Mouse (Mus musculus): ENCODE measurements around the gene Tsg101.

Gene Tsg101

DNA sequence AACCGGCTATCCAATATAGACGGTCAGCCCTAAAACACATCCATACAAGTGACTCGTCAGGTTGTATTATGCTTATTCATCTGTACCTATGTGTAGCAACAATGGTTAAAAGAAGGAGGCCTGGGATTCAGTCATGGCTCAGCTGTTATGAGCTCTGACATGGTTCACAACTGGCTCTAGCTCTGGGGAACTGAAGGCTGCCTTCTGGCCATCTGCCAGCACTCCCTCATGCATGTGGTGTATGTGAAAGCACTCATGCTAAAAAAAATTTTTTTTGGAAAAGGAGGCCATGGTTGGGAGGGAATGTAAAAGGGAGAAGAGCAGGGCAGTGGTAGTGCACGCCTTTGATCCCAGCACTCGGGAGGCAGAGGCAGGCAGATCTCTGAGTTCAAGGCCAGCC, 39.9 kb downstream of the Tsg101 start:
- DNase-seq (ENCODE audit: extremely low read depth, insufficient read length, low spot score): no peak

DNA sequence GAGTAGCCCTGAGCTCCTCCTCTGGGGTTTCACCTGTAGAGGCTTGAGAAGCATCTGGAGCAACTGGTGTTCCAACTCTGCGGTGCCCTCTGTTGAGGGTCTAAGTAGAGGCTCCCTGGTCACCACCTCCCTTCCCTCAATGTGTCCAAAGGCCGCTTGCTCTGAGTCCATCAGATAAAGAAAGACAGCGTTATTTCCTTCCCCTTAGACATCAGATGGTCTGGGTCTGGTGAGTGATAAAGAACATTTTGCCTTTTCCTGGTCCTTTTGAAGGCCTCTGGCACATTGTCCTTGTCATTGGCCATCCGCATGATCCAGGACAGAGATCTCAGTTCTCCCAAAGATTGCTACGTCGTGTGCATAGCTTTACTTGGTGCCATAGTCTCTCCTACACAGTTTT, 42.5 kb downstream of the Tsg101 start:
- no peak for DNase-seq (ENCODE audit: extremely low read depth, insufficient read length, low spot score)

DNA sequence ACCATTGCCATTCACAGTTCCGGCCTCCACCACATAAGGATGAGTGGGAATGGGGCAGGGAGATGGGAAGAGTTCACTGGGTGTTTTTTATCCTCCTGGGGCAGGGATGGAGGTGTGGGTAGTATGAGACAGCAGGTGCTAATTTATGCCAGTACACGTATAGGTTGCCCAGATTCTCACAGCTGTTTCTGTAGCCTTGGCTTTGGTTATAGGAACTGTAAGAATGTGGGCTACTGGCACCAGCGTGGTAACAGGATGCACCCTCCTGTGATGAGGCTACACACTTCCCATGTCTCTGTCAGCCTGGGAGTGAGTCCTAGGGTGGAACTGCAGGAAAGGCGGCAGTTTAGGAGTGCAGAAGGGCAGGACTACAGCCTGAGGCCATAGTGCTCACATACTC, 42.9 kb downstream of the Tsg101 start:
- no peak for DNase-seq (ENCODE audit: extremely low read depth, insufficient read length, low spot score)

DNA sequence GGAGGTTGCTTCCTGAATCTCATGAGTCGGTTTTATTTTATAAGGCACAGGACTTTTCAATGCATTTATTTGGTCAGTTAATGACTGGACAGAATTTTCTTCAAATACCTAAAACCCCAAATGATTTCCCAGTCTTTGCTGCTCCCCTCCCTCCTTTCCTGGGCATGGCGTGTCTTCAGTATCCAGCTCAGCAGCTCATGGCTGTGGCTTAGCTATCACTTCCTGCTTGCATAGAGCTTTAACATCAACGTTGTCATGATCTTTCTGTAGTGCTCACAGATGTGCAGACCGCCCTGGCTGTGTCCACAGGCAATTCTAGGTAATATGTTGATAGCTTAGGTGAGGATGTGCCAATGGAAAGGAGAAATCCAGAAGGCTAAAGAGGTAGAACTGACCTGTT, 47.8 kb downstream of the Tsg101 start:
- DNase-seq (ENCODE audit: extremely low read depth, insufficient read length, low spot score): no peak

DNA sequence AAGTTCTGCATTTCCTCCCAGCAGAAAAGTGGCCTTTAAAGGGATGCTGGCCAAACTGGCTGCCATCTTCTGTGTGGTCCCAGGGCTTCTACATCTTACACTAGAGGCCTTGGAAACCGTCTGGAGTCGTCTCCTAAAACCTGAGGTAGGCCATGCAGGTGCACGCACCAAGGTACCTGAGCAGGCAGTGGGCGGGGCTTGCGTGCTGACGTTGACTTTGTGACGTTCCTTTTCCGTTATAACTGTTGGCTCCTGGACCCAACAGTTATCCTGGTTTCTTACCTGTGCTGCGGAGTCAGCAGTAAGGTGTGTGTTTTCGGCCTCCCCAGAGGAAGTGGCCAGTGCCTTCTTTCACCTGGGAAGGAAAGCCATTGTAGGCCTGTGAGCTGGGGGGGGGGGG, 58.8 kb downstream of the Tsg101 start, which contains the start of gene Ldhc:
TSS of gene Ldhc (plus strand) at position 208 of the 400 bp plus-strand sequence.
- no peak for DNase-seq (ENCODE audit: extremely low read depth, insufficient read length, low spot score)

DNA sequence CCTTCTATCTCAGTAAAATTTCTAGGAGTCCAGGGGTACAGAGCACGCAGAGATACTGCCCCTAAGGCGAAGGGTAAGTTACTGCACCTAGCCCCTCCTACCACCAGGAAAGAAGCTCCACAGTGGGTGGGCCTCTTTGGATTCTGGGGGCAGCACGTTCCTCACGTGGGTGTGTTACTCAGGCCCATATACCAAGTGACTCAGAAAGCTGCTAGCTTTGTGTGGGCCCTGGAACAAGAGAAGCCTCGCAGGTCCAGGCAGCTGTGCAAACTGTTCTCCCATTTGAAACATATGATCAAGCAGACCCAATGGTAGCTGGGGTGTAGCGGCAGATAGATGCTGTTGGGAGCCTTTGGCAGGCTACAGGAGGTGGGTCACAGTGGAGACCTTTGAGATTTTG, 60.7 kb downstream of the Tsg101 start:
- DNase-seq (ENCODE audit: extremely low read depth, insufficient read length, low spot score): no peak

DNA sequence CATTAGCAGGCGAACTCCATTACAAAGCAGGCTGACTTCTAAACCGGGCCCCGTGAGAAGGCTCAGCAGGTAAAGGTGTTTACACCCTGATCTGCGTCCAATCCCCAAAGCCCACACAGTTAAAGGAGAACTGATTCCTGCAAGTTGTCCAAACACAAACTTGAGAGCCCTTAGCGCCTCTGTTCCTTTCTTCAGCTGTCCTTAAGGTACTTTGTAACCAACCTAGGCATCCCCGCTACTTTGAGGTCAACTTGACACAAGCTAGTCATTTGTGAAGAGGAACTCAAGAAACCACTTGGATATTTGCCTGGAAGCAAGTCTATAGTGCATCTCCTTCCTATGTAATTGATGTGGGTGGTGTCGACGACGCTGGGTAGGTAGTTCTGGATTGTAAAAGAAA, 62.3 kb downstream of the Tsg101 start:
- no peak for DNase-seq (ENCODE audit: extremely low read depth, insufficient read length, low spot score)

DNA sequence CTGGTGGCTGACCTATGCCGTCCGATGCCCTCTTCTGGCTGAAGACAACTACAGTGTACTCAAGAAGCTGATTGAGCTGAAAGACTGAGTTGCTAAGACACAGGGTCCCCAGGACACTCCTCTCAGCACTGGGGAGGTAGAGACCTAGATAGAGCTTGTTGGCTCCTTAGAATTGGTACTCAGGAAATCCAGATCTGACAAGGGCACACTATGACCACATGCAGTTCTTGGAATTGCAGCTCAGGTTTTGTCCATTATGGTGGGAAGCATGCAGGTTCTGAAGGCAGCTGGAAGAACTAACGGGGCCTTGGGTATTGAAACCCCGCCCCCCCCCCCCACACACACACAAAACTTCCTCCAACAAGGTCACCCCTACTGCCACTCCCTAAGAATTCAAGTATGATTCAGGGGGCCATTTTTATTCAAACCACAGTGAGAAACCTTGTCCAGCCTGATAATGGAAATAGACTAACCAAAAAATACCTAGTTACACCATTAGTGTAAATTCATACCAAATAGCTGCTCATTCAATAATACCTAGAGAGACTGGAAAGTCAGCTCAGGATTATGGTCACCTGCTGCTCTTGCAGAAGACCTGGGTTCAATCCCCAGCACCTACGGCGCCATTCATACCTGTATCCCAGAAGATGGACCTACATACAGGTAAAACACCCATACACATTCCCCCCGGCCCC, 63.8 kb downstream of the Tsg101 start:
- no peak for DNase-seq (ENCODE audit: extremely low read depth, insufficient read length, low spot score)

DNA sequence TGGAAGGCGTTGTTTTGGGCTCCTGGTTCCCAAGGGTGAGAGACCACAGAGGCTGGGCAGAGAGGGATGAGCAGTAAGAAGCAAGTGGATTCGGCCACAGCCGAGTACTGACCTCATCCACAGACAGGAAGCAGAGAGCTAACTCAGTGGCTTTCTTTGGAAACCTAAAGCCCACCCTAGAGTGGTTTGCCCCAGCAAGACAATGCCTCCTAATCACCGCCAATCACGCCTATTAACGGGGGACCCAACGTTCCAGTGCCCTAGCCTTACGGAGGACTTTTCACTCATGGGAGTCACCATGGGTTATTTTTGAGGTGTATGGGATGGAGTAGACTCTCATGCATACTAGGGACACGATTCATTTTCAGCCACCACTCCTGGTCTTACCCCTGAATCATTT, 66.4 kb downstream of the Tsg101 start:
- DNase-seq (ENCODE audit: extremely low read depth, insufficient read length, low spot score): no peak

DNA sequence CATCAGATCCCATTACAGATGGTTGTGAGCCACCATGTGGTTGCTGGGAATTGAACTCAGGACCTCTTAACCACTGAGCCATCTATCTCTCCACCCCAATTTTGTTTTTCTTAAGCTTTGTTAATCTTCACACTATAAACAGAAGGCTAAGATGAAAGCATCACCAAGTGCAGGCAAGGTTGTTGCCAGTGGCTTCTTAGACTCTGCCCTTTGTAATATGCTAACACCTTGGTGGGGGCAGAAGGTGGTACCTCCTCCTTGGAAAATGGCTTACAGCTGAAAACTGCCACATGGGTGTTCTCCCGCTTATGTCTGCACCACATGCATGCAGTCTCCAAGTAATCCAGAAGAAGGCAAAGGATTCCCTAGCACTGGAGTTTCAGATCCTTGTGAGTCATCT, 67.1 kb downstream of the Tsg101 start:
- DNase-seq (ENCODE audit: extremely low read depth, insufficient read length, low spot score): no peak

DNA sequence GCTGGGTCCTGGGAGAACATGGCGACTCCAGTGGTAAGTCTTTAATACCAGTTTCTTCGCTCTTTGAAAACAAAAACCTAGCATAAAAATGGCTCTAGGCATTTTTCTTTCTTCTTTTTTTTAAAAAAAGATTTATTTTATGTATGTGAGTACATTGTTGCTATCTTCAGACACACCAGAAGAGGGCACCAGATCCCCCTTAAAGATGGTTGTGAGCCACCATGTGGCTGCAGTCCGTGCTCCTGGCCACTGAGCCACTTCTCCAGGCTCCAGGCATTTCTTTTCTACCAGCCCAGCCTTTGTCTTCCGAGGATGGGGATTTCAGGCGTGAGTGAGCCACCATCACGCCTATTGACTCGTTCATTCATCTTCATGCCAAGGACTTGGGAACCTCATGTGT, 68.7 kb downstream of the Tsg101 start:
- no peak for DNase-seq (ENCODE audit: extremely low read depth, insufficient read length, low spot score)

DNA sequence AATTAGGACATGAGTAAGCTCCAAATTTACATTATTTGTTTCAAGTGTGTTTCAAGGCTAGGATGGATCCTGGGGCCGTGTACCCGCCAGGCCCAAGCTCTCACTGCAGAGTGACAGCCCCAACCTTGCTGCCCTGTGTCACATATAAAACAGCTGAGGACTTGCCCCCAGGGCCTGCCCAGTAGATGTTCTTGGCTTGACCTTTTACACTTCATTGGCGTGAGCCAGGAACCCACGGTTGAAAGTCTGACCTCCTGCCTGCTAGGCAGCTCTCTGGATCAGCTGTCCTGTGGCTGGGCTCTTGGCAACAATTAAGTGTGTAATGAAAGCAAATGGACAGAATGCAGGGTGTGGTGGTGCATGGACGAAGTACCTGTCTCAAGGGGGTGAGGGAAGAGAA, 70.5 kb downstream of the Tsg101 start:
- no peak for DNase-seq (ENCODE audit: extremely low read depth, insufficient read length, low spot score)

DNA sequence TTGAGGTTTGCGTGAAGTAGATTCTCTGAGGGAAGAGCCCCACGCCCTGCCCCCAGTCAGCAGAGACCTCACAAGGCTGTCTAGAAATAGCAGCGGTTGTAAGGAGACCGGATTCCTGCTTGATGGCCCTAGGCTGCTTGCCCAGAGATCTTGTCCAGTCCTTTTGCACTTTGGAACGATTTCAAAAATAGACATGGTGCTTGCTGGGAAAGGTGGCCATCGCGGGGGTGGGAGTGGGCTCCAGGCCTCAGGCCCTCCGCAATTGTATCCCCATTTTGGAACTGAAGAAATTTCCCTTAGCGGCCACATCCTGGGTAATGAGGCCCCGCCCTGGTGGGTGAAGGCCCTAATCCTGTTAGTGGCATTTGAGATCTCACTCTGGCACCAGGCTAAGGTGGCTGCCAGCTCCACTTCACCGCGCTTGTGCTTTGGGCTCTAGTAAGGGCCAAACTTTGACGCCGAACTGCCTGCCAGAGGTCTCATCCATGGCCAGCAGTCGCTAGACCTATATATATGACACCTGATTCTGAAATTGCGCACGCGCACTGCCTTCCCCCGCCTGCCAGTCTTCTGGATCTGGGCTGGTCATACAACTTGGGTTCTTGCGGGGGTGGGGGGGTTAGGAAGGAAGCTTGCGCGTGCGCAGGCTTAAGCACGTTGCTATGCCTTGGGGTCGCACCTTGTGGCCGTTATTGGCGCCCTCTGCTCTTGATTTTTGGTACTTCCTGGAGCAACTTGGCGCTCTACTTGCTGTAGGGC, 73.1 kb downstream of the Tsg101 start:
- peak; percentile 77 for DNase-seq (ENCODE audit: extremely low read depth, insufficient read length, low spot score)

DNA sequence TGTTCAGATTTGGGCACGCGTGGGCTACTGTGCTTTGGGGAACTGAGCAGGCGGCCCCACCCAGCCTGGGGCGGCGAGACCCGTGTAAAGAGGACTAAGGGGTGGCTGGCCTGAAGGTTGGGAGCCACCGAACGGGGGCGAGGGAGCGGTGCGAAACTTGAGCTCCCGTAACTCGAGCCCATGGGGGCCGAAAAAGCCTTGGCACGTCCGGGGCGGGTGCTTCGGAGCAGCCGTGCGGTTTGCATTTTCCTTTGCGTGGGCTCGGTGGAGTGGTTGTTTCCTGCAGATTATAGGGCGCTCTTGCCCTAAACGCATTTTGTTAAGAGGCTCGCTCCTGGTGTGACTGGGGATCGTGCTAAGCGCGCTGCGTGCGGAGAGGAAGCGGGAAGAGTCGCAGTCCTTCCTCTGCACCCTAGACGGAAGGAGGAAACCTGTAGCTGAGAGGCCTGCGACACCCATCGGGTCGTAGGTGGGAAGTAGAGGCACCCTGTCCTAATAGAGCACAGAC, 73.7 kb downstream of the Tsg101 start:
- no peak for DNase-seq (ENCODE audit: extremely low read depth, insufficient read length, low spot score)

DNA sequence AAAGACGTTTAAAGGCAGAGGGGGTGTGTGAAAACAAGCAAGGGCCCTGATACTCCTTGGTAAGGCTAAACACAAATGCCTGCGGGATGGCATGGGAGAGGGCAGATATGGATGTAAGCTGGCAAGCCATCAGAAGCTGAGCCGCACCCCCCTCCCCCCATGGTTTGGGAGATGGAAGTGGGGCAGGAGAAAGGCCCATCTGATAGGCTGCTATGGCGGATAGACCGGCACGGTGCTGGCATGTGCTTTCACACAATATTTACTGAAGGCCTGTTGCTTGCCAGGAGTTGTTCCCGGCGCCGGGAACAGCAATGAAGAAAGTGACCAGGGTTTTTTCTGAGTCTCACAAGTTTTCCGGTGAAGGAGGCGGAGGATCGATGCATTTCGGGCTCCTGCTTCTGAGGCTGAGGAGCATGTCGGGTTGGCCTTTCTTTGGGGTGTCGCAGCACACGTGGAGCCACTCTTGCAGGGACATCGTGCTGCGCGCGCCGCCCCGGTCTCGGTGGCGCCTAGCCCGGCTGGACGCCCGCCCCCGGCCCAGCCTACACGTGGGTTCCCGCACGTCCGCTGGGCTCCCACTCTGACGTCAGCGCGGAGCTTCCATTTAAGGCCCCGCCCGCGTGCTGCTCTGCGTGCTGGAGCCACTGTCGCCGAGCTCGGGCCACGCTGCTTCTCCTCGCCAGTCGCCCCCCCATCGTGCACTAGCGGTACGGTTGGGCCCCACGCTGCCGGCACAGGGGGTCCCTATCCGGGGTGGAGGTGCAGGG, 74.4 kb downstream of the Tsg101 start:
- DNase-seq (ENCODE audit: extremely low read depth, insufficient read length, low spot score): peak; percentile 95

DNA sequence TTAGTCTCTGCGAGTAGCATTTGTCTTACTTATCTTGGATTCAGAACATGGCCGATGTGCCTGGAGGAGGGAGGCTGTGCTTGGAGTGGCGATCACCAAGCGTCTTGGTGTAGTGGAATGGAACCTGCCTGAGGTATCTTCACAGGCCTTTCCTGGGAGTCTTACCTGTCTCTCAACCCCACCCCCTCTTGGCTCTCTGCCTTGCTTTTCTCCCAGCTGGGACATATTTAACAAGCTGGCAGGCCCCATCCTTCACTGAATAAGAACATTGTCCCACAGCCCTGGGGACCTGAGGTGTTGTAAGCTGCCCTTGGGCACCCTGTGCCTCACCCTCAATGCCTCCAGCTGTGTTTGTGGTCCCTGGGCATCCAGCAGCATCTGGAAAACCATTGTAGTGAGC, 76.2 kb downstream of the Tsg101 start:
- DNase-seq (ENCODE audit: extremely low read depth, insufficient read length, low spot score): no peak

DNA sequence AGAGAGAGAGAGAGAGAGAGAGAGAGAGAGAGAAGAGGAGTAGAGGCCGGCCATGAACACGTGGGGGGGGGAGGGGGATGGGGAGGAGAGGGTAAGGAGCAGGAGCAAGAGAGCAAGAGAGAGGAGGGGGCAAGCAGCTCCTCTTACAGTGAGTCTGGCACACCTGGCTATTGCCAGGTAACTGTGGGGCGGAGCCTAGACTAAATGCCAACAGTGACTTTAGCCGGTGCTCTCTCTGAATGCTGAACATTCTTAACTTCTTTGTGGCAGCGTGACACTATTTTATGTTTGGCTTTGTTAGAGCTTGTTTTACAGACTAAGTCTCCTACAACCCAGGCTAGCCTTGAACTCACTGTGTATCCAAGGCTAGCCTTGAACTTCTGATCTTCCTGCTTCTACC, 77.5 kb downstream of the Tsg101 start:
- DNase-seq (ENCODE audit: extremely low read depth, insufficient read length, low spot score): no peak

DNA sequence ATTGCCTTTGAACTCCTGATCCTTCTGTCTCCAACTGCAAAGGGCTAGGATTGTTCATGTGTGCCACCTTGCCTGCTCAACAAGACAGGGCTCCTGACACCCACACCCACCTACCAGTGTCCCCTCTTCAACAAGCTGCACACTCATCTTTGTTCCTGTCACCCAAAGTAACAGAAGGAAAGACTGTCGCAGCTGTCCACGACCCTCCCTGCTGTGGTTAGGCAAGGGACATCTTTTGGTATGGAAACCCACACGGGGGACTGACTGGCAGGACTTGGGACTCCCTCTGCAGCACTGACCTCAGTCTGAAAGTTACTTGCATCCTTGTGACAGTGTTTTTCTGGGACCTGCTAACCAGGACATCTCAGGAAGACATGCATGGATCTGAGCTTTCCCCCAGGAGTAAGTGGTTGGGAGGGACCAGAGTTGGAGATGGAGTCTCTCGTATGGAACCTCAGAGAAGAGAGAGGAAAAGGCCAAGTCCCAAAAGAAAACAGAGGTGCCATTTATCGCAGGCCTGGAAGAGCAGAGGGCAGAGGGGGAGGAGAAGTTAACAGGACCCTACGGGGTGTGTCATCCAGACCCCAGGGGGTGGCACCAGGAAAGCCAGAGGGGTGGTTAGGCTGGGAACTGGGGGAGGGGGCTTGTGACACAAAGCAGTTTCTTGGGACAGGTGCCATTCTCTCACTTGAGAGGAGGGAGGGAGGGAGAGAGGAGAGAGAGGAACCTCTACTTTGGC, 78.8 kb downstream of the Tsg101 start, which contains the start of gene Ldha:
TSS of gene Ldha (plus strand) at position 689 of the 739 bp plus-strand sequence.
- DNase-seq (ENCODE audit: extremely low read depth, insufficient read length, low spot score): no peak

DNA sequence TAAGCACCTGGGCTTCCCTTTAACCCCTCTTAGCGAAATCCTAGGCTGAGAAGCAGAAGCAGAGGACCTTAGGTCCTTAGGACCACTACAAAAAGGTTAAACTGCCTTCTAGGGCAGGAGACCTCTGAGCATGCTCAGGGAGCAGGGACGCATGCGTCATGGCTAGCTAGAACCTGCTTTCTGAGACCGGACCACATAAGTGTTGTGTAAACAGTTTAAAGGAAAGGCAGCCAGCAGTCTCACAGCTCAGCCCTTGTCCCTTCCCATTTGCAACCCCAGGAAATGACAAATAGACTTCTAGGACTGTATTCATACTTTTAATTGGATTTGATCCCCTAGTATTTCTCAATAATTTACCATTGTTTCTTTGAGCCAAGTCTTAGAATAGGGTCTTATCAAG, 79.4 kb downstream of the Tsg101 start:
- DNase-seq (ENCODE audit: extremely low read depth, insufficient read length, low spot score): no peak

DNA sequence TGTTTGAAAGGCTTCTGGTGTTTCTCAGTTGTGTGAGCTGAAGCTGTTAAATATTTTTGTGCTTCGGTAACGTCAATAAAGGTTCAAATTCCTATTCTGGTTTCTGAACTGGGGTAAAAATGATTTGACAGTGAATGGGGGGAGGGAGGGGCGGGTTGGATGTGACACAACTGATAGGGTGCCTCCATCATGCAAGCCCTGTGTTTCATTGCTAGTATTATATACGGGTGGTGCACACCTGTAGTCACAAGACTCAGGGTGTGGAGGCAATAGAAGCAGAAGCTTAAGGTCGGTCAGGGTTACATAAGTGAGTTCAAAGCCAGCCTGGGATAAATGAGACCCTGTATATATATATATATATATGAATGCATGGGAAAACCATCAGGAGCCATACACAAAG, 79.9 kb downstream of the Tsg101 start:
- DNase-seq (ENCODE audit: extremely low read depth, insufficient read length, low spot score): no peak

DNA sequence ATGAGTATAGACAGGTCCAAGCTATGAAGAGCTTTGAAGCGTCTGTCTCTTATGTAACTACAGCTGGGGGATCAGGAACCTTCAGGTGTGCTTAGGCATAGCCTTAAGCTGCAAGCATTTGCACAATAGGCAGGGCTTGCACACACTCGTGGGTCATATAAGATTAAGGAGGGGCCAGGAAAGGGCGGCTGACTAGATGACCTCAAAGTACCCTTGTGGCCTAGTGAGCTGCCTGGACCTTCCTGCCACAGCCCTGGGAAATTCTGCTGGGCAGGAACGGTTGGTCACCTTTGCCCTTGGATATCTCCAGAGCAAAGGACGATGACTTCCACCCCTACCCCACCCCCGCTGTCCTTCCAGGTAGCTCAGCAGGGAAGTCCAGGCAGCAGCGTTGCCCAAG, 80.3 kb downstream of the Tsg101 start:
- peak; percentile 35 for DNase-seq (ENCODE audit: extremely low read depth, insufficient read length, low spot score)
